Mouse (Mus musculus) cerebellum, postnatal 36 days (tissue): ENCODE data around the gene Ficd.

Experiments
- DNase-seq, 2 experiments: peaks; one replicate each; pipeline ENCODE4 v3.0.0; 2021 to 2022; ENCODE audit warnings: mixed read lengths in 2 of 2

Ficd gene

DNA sequence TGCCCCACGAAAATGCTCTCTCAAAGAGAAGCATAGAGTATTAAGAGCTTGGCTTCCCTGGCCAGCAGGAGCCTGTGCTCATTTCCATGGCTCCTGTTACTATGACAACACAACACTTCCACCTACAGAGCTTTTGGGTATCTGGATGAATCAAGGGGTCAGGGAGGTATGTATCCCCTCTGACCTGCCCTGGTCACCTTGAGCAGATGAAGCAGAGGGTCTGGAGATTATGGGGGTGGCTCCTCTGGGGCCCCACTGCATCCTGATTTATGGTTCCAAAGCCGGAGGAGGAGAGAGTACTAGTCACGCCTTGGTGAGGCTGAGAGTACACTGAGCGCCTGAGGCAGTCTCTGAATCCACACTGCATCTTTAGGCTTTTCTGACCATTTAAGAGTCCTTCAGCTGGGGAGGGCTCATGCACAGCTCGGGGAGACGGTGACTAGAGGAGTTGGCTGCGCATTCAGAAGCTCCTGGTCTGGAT is 4.9 kb upstream of the Ficd start:
- peak in 1 of 2 experiments; percentile 43 for DNase-seq

GRCm38 (mm10) chr5:113731174-113731573 is 4.4 kb upstream of the Ficd start:
- peak in 1 of 2 experiments; percentile 43 for DNase-seq

GRCm38 (mm10) chr5:113732182-113732581 is 3.4 kb upstream of the Ficd start:
- DNase-seq: peak; percentile 76 to 80

GRCm38 (mm10) chr5:113734376-113734775 is 1.2 kb upstream of the Ficd start:
- DNase-seq: no peak

DNA sequence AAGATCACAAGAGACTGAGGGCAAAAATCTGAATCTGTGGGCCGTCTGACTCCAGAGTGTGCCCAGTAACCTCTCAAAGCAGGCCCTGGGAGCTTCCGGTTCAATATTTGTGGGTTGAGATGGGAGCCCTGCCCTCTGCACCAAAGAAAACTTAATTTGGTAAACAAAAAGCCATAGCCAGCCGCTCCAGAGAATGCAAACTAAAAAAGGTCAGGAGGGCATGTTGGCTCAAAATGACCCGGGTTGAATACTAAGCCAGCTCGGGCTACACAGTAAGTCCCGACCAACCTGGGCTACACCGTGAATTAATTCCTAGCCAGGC is 619 bp upstream of the Ficd start:
- DNase-seq: no peak

- no peak for DNase-seq
Observed at GRCm38 (mm10) chr5:113736113-113736502, 505 bp downstream of the Ficd start.

DNA sequence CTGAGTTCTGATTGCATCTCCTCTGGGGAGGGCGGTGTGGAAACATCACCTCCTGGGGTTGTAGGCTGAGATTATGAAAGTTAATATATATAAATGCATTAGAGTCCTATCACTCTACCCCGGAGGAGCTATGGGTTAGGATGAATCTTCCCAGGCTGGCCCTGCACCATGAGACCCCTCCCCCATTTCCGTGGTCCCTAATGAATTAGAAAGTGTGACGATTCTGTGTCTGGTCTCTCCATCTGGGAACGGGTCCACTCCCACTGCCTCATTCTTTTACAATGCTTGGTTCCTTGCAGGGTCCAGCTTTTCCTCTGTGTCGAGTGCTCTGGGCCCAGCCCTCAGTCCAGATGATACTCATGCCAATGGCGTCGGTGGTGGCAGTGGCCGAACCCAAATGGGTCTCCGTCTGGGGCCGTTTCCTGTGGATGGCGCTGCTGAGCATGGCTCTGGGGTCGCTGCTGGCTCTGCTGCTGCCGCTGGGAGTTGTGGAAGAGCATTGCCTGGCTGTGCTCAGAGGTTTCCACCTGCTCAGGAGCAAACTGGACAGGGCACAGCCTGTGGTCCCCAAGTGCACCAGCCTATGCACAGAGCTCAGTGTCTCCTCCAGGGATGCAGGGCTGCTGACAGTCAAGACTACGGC is 1.0 kb downstream of the Ficd start:
- no peak for DNase-seq

- no peak for DNase-seq
Observed at GRCm38 (mm10) chr5:113737607-113738237, 2.1 kb downstream of the Ficd start.

GRCm38 (mm10) chr5:113747629-113748028 is 12.0 kb downstream of the Ficd start:
- DNase-seq: no peak

GRCm38 (mm10) chr5:113748556-113749331 is 13.1 kb downstream of the Ficd start:
- DNase-seq: peak; percentile 33 to 48

GRCm38 (mm10) chr5:113751521-113752157 is 16.0 kb downstream of the Ficd start:
- peak; percentile 35 to 45 for DNase-seq

DNA sequence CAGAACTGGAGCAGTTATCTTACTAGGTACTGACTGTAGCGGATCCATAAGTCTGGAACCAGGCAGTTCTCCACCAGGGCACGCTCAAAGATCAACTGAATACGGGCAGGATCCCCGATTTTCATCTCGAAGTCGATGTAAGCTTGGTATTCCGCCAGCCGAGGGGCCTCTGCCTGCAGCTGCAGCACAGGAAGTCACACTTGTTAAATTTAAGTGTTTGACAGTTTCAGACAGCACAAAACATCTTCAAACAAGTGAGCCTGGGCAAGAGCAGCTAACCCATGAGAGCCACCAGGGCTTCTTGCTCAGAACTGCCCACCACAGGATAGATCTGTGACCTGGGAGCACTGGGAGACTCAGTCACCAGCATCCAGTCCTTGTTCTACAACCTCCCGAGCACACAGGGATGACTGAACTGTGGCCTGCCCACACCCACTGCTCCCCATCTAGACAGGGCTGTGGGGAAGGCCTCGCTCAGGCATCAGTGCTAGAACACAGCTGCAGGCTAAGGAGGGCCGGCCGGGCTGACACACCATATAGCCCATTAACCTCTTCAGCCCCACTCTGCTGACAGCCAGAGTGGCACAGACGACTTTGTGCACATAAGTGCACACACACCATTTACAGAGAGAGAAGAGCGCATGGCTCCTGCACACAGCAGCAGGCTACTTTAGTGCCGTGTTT is 19.9 kb downstream of the Ficd start:
- no peak for DNase-seq

- DNase-seq: no peak
Observed at GRCm38 (mm10) chr5:113761585-113761984, 26.0 kb downstream of the Ficd start.

DNA sequence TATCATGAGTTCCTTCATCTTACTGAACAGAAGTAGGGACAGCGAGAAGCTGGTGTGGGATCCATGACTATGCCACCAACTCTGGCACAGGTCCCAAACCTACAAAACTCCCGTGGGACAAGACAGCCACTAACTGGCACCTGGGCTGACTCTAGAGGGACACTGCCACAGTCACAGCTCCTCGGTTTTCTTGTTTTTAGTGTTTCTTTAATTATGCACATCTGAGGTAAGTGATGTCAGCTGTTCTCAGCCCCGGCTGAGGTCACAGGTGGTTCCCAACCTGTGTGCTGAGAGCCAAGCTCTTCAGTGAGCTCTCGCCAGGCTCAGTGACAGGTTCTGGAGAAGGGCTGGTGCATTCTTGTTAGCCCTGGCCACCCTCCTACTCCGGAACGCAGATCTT is 28.8 kb downstream of the Ficd start:
- DNase-seq: no peak

GRCm38 (mm10) chr5:113765641-113766526 is 30.3 kb downstream of the Ficd start:
- DNase-seq: no peak

DNA sequence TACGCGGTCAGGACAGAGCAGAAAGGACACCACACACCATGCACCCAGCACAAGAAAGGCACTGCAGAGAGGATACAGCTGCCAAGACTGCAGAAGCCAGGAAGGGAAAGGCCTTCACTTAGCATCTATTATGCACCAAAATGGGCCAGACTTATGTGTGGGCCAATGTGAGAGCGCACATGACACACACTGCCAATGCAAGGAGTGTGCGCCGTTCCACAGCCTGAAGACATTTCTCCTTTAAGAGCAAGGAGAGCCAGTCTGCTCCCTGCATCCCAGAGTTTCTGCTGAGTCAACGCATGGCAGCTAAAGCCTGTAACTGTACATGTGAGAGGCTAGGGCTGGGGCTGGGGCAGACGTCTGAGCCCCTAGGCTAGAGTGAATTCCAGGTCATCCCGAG is 33.2 kb downstream of the Ficd start:
- no peak for DNase-seq

- peak; percentile 79 to 87 for DNase-seq
Observed at GRCm38 (mm10) chr5:113771213-113772162, 35.9 kb downstream of the Ficd start.

- DNase-seq: peak; percentile 90 to 95
Observed at GRCm38 (mm10) chr5:113772450-113772895, 36.9 kb downstream of the Ficd start, which contains the start of the genes Sart3 and Iscu. Gene Sart3, minus strand, starts transcription at chr5:113772510. Gene Iscu, plus strand, starts transcription at chr5:113772748.

- DNase-seq: peak in 1 of 2 experiments; percentile 17
Observed at GRCm38 (mm10) chr5:113772905-113773519, 37.4 kb downstream of the Ficd start.

GRCm38 (mm10) chr5:113773664-113774063 is 38.1 kb downstream of the Ficd start:
- DNase-seq: peak; percentile 83 to 85
